Mouse (Mus musculus) G1E (cell line): ENCODE results near the gene Zc3h4. TPM values are rescaled to one million over a fixed set of nuclear protein-coding genes. Genes with fewer than 3 reads are reported as not detected.
A peak's percentile ranks its signal among the peaks of the same experiment; 100 is the strongest.

Experiments used
- ATAC-seq: 2 replicates; pipeline ENCODE4 v1.8.0; 2016; ENCODE audit warnings: mild to moderate bottlenecking; ENCODE audit not compliant: insufficient number of reproducible peaks, poor library complexity, low FRiP score, severe bottlenecking; ENCODE audit errors: extremely low read depth
- DNase-seq: peaks from one replicate; pipeline ENCODE4 v3.0.0; 2012; ENCODE audit warnings: low spot score
- H3K27me3 ChIP-seq: 2 replicates; pipeline ENCODE4 v1.6.1; 2012; ENCODE audit warnings: mild to moderate bottlenecking, low read length, inconsistent platforms; ENCODE audit not compliant: insufficient read depth
- H3K36me3 ChIP-seq: replicated peaks from 2 replicates; pipeline ENCODE3; 2012; ENCODE audit warnings: mild to moderate bottlenecking, inconsistent platforms
- H3K4me1 ChIP-seq: 2 replicates; pipeline ENCODE4 v1.6.1; 2012; ENCODE audit warnings: low read depth, low read length, inconsistent platforms, mixed read lengths; ENCODE audit not compliant: insufficient read depth
- H3K4me3 ChIP-seq: 2 replicates; pipeline ENCODE4 v1.5.1; 2012; ENCODE audit warnings: low read depth, mild to moderate bottlenecking, inconsistent platforms, low read length, moderate library complexity, mixed read lengths
- H3K9me3 ChIP-seq: replicated peaks from 2 replicates; pipeline ENCODE4 v1.6.1; 2012; ENCODE audit warnings: inconsistent platforms
- CTCF ChIP-seq: IDR thresholded peaks from 2 replicates; pipeline ENCODE4 v1.5.1; 2012; ENCODE audit warnings: low read depth, low read length, inconsistent platforms, mixed read lengths
- GATA1 ChIP-seq: IDR thresholded peaks from 2 replicates; pipeline ENCODE4 v1.6.1; 2012; ENCODE audit warnings: borderline replicate concordance, low read length, inconsistent platforms, mixed read lengths
- GATA2 ChIP-seq: IDR thresholded peaks from 2 replicates; pipeline ENCODE4 v1.6.1; 2012; ENCODE audit warnings: low read depth, low read length, inconsistent platforms, borderline replicate concordance
- POLR2AphosphoS5 ChIP-seq: IDR thresholded peaks from 2 replicates; pipeline ENCODE4 v1.6.1; 2012; ENCODE audit warnings: low read depth, low read length, inconsistent platforms; ENCODE audit not compliant: insufficient replicate concordance
- TAL1 ChIP-seq: conservative IDR thresholded peaks from 2 replicates; pipeline ENCODE4 v1.6.1; 2012; ENCODE audit warnings: low read depth, low read length, inconsistent platforms, mixed read lengths
- polyA plus RNA-seq: library from polyadenylated mRNA; stranded (reverse); fragments of >175 nt; gene quantifications from 2 replicates; pipeline ENCODE4 v1.2.3, GENCODE M21; 2012
- total RNA-seq, 2 experiments: library from RNA; stranded (forward) in 1 of 2; stranded (reverse) in 1 of 2; fragments of 200-1000 nt in 1 of 2; fragments of >200 nt in 1 of 2; fragmentation: Nextera tagmentation in 1 of 2; gene quantifications; 2 replicates each; pipeline ENCODE4 v1.2.3; 2014 to 2017

Zc3h4 gene
- total RNA-seq (2014; fragmentation: Nextera tagmentation) (62.2 and 64.4 TPM in 2 replicates), total RNA-seq (2017) (18.6 and 23.7 TPM in 2 replicates), polyA plus RNA-seq (179 and 193 TPM in 2 replicates)

- no peaks in the 10 kb centered on the region for H3K9me3 ChIP-seq
- peak within 1 kb of the TSS; percentile 83 for H3K4me3 ChIP-seq
- peaks cover 38% of the 10 kb centered on the region for H3K4me1 ChIP-seq
- ATAC-seq (peak; percentile 24; the same call in 1 of the 2 replicates), DNase-seq (peak; percentile 76)
- H3K27me3 ChIP-seq = no peaks in the 10 kb centered on the region
- no peak for TF ChIP-seq CTCF
- no peak for TF ChIP-seq GATA2
- no peak for TF ChIP-seq TAL1
- no peak for TF ChIP-seq GATA1
- H3K36me3 ChIP-seq = peaks cover 26% of the 10 kb centered on the region
These were observed at the start of gene Zc3h4 for GRCm38 (mm10) chr7:16400689-16401611. Gene Zc3h4 (plus strand): TSS chr7:16400910.

- no peaks in the 10 kb centered on the region for H3K9me3 ChIP-seq
- no peaks in the 10 kb centered on the region for H3K27me3 ChIP-seq
- no peak overlapping the region for H3K4me3 ChIP-seq
- no peaks in the 10 kb centered on the region for H3K4me1 ChIP-seq
- H3K36me3 ChIP-seq = peaks cover 82% of the 10 kb centered on the region
- ATAC-seq (no peak), DNase-seq (no peak)
- TF ChIP-seq TAL1 (no peak), GATA2 (no peak), POLR2AphosphoS5 (no peak), GATA1 (no peak), CTCF (no peak)
These were observed 44.7 kb upstream of the Zc3h4 start for GRCm38 (mm10) chr7:16355854-16356594.

GRCm38 (mm10) chr7:16357602-16358001, 43.1 kb upstream of the Zc3h4 start:
- no peak for TF ChIP-seq POLR2AphosphoS5
- no peak for TF ChIP-seq GATA1
- TF ChIP-seq GATA2 = no peak
- TF ChIP-seq TAL1 = no peak
- no peak for DNase-seq
- H3K9me3 ChIP-seq = no peaks in the 10 kb centered on the region
- no peaks in the 10 kb centered on the region for H3K27me3 ChIP-seq
- H3K36me3 ChIP-seq = peaks cover 82% of the 10 kb centered on the region
- ATAC-seq = no peak
- H3K4me1 ChIP-seq = peaks cover 5% of the 10 kb centered on the region; the same call in 1 of the 2 replicates
- H3K4me3 ChIP-seq = no peak overlapping the region

- TF ChIP-seq POLR2AphosphoS5 (no peak), GATA1 (no peak)
- no peak for ATAC-seq
- peaks cover 32% of the 10 kb centered on the region for H3K4me1 ChIP-seq
- H3K9me3 ChIP-seq = no peaks in the 10 kb centered on the region
- DNase-seq = no peak
- no peak overlapping the region for H3K4me3 ChIP-seq
- peaks cover 98% of the 10 kb centered on the region for H3K36me3 ChIP-seq
- no peaks in the 10 kb centered on the region for H3K27me3 ChIP-seq
These were observed 36.4 kb upstream of the Zc3h4 start for GRCm38 (mm10) chr7:16364319-16364718.

- H3K36me3 ChIP-seq = peaks cover 99% of the 10 kb centered on the region
- ATAC-seq (no peak), DNase-seq (no peak)
- H3K4me3 ChIP-seq = no peak overlapping the region
- TF ChIP-seq GATA1 (no peak), GATA2 (no peak), CTCF (no peak), TAL1 (no peak), POLR2AphosphoS5 (no peak)
- no peaks in the 10 kb centered on the region for H3K27me3 ChIP-seq
- peaks cover 35% of the 10 kb centered on the region for H3K4me1 ChIP-seq
- no peaks in the 10 kb centered on the region for H3K9me3 ChIP-seq
These were observed 35.7 kb upstream of the Zc3h4 start for GRCm38 (mm10) chr7:16364901-16365500.

GRCm38 (mm10) chr7:16366133-16366646, 34.5 kb upstream of the Zc3h4 start:
- Histone ChIP-seq H3K4me3 (no peak overlapping the region), H3K36me3 (peaks cover 99% of the 10 kb centered on the region), H3K9me3 (no peaks in the 10 kb centered on the region), H3K27me3 (no peaks in the 10 kb centered on the region), H3K4me1 (peaks cover 42% of the 10 kb centered on the region)
- ATAC-seq (no peak), DNase-seq (no peak)
- TF ChIP-seq GATA2 (no peak), TAL1 (no peak), POLR2AphosphoS5 (no peak), GATA1 (no peak), CTCF (no peak)
